Mouse (Mus musculus) cortical plate, adult 2 months (tissue): ENCODE data around the gene Sptbn1. TPM values are rescaled to one million over a fixed set of nuclear protein-coding genes. Genes with fewer than 3 reads are reported as not detected.

ENCODE experiments used
- H3K27ac ChIP-seq: fragments of 200-500 bp; 2 replicates; pipeline ENCODE4 v1.5.1; 2012; ENCODE audit warnings: low read length, control low read depth, inconsistent platforms; ENCODE audit not compliant: insufficient read depth
- H3K4me1 ChIP-seq: fragments of 200-500 bp; 2 replicates; pipeline ENCODE4 v1.6.1; 2011; ENCODE audit warnings: low read length; ENCODE audit not compliant: control insufficient read depth, insufficient read depth
- H3K4me3 ChIP-seq: fragments of 200-500 bp; 2 replicates; pipeline ENCODE4 v1.5.1; 2011; ENCODE audit warnings: mild to moderate bottlenecking, low read length, control low read depth; ENCODE audit not compliant: insufficient read depth
- CTCF ChIP-seq: fragments of 200-500 bp; IDR thresholded peaks from 2 replicates; pipeline ENCODE4 v1.5.1; 2011; ENCODE audit warnings: mild to moderate bottlenecking, control low read depth, low read length; ENCODE audit not compliant: insufficient read depth; ENCODE audit errors: extremely low read depth
- POLR2A ChIP-seq: fragments of 200-500 bp; IDR thresholded peaks from 2 replicates; pipeline ENCODE4 v1.6.1; 2011; ENCODE audit warnings: mild to moderate bottlenecking, low read length, control low read depth; ENCODE audit not compliant: insufficient read depth; ENCODE audit errors: extremely low read depth
- polyA plus RNA-seq: library from polyadenylated mRNA; depleted of rRNA; stranded (reverse); fragments of >200 nt; gene quantifications from 2 replicates; pipeline ENCODE4 v1.2.3, GENCODE M21; 2012; rRNA removed

Sptbn1 gene
- polyA plus RNA-seq = 313 and 317 TPM in 2 replicates

DNA sequence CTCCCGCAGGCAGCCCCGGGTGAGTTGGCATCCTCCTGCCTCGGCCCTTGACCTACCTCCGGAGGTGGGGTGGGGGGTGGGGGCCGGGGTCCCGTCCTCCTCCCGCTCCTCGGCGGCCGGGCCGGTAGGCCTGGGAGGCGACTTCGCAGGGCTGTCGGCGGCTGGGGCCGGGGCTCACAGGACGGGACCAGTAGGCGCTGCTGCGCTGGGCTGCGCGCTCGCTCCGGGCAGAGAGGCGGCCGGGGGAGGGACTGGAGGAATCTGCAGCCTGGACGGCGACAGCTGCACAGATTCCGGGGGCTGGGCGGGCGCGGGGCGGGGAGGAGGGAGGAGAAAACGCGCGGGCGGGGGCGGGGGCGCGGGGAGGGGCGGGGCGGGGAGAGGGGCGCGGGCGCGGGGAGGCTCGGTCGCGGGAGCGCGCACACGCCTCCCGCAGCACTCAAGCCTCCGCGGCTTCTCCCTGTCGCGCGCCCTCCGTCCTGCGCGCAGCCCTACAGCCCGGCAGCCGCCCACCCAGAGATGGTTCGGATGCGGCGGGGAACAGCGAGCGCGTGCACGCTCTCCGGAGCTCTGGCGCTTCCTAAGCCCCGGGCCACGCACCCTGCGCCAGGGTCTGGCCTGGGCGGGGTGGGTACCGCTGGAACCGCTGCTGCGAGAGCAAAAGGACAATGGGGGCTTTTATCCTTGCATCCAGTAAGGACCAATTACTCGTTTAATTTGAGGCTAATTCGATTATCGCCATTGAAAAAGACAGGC lies at the start of gene Sptbn1:
Gene Sptbn1 (minus strand): TSS at position 284 of the 756 bp plus-strand sequence.
- no peaks in the 10 kb centered on the region; the same call in 1 of the 2 replicates for H3K4me1 ChIP-seq
- no peak for TF ChIP-seq CTCF
- peak; percentile 58; the same call in 1 of the 2 replicates for TF ChIP-seq POLR2A
- peak within 1 kb of the TSS; percentile 98 for H3K4me3 ChIP-seq
- H3K27ac ChIP-seq = peak within 1 kb of the TSS; percentile 99

DNA sequence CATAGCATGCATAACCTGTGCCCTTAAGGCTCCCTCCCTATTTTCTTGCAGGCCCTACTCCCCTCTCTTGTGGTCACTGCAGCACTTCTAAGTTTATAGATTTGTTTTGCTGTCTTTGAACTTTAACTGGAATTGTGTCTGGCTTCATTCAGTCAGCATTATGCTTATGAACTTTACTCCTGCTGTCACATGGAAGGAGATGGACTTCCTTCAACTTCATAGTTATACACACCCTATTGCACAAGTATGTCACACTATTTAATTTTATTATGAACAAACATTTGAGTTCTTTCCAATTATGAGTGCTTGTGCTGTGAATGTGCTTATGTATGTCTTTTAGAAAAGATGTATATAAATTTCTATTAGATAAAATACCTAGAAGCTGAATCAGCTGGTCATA lies 26.3 kb upstream of the Sptbn1 start:
- Histone ChIP-seq H3K27ac (no peak overlapping the region), H3K4me1 (peaks cover 5% of the 10 kb centered on the region), H3K4me3 (no peak overlapping the region)
- TF ChIP-seq POLR2A (no peak), CTCF (no peak)

DNA sequence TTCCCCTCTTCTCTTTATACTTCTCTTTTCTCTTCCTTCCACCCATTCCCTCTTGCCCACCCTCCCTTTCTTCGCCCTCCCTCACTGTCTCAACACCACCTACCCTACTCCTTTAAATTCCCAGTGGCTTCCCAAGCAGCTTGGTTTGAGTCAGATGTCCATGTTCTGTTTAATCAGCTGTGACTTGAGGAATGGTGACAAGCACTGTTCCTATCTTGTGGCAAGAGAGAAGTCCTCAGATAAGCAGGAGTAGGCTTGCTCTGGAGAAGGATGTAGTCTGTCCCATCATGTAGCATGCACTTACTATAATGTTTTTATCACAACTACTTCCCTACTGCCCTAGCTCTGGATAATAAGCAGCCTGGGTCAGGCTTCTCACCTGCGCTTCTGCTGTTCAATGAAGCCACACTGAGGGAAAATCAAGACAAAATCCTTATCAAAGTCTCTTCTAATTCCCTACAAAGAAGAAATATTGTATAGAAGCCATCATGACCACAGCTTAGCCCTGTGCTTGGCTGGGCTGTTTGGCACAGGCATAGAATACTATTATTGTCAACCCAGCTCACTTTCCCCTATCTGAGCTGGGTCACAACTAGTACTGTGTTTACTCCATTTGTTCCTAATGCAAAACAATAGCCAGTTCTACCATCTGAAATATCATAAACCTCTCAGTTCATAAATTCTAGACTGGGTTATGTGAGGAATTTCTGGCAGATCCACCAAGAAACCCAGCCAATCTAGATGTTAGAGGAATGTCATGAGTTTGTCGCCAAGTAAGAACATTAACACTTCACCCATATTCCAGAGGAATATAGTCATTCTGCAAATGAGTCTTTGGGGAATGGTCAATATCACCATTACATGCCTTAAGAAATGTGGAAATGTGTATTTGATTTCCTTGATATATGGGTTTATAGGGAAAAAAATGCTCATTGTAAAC lies 24.5 kb upstream of the Sptbn1 start:
- H3K4me1 ChIP-seq = peaks cover 5% of the 10 kb centered on the region
- no peak overlapping the region for H3K4me3 ChIP-seq
- no peak for TF ChIP-seq POLR2A
- no peak for TF ChIP-seq CTCF
- no peak overlapping the region for H3K27ac ChIP-seq

DNA sequence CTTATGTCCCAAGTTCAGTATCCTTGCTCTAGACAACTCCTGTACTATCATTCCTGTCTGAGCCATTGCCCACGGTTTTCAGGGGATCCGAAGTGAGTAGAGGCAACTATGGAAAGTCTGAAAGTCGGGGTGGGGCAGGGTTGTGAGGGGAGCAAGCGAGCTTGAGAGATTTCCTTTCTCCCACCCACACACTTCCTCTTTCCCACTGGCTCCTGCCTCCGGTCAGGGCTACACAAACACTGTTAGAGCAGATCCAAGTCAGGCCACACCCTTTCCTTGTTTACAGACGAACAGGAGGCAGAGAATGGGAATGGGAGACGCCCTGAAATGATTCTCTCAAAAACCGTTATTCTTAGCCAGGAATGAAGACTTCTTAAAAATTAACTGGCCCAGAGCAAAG lies 23.2 kb upstream of the Sptbn1 start:
- TF ChIP-seq CTCF = no peak
- no peak for TF ChIP-seq POLR2A
- Histone ChIP-seq H3K4me3 (no peak overlapping the region), H3K4me1 (peaks cover 5% of the 10 kb centered on the region), H3K27ac (peak overlapping the region; percentile 68; the same call in 1 of the 2 replicates)

DNA sequence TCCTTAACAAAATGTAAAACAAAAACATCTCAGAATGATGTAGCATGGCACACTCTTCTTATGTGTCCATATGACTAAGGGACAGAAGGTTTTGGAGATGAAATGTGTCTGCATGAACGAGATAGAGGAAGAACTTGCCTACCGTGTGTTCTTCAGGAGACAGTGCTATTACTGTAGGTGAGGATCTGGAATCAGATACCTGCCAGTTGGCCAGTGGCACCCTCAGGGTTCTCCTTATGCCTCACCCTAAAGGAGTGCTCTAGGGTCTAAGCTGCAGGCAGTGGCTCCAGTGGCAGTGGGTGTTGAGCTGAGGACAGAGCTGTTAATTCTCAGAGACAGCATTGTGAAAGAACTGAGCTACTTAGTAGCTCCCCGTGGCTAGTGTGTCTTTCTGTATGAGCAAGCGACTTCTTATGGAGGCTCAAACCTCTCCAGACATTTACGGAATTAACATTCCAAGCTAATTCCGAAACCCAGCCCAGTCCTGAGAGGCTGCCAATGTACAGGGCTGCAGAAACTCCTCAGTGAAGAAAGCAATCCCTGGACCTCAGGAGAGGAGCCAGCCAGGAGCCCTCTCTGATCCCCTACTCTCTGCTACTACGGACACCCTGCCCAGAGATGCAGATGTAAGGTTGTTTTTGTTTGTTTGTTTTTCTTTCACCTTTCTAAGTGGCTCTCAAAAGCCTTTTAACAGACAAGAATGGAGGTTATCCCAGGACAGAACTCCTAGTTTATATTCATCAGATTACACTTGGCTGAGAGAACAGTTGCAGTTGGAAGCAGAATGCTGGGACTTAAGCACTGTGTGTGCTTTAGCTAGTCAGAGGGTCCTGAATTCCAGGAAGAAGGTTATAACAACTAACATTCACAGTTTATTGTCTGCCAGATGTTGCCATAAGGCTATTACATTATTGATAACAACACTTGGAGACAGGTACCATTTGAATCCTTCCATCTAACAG lies 21.8 kb upstream of the Sptbn1 start:
- TF ChIP-seq POLR2A = no peak
- TF ChIP-seq CTCF = no peak
- Histone ChIP-seq H3K27ac (no peak overlapping the region; the same call in none of the 2 replicates), H3K4me1 (peaks cover 5% of the 10 kb centered on the region)

DNA sequence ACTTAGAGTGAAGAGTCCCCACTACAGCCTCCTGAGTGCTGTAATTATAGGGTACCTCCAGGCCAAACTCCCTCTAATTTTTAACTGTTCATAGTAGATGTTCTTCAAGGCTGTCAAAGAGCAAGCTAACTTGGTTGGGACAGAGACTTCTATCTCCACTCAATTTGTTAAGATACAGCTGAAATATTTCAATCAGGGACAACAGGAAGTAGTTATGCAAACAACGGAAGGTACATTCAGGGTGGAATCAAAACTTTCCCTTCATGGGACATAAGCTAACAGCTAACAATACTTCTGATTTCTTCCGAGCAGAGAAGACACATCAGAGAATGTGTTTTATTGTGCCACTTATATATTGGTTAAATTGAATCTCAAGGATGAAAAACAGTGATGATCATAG lies 20.1 kb upstream of the Sptbn1 start:
- H3K4me3 ChIP-seq = no peak overlapping the region
- peaks cover 5% of the 10 kb centered on the region for H3K4me1 ChIP-seq
- no peak overlapping the region for H3K27ac ChIP-seq
- TF ChIP-seq POLR2A = no peak
- no peak for TF ChIP-seq CTCF

More for the DNA sequence above, 21.8 kb upstream of the Sptbn1 start:
- H3K4me3 ChIP-seq = no peak overlapping the region

DNA sequence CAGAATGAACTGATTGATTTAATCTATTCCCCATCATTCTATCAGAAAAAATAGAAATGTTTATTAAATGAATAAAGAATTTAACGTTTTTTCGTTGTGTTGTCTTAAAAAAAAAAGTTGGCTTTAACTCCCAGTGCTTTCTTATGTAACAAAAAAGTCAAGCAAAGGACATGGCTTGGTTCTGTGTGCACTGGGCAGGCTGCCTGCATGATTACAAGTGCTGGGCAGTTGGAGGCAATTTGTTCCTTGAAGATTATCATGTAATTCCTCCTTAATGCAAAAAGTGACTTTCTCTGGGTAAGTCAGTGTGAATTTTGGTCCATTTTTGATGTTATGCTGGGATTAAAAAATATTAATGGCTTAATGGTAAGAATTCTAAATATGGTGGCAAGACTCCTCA lies 15.7 kb upstream of the Sptbn1 start:
- H3K27ac ChIP-seq = no peak overlapping the region

DNA sequence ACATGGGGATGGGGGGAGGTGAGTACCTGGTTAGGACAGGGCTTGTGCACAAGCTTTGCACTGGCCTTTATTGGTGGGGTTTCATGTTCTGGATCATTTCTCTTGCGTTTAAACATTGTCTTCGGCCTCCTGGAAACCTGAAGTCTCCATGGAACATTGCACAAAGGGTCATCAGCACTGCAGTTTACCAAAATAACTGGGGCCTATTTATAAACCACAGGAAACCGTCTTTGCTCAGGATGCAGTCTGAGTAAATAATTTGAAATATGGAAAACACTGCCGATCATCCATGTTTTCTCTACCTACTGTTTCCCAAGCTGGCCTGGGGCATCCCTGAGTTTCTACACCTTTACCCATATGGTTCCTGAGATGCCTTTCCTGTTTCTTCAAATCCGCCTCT lies 13.1 kb upstream of the Sptbn1 start:
- no peak for TF ChIP-seq CTCF
- no peak for TF ChIP-seq POLR2A
- Histone ChIP-seq H3K4me3 (no peak overlapping the region), H3K4me1 (no peaks in the 10 kb centered on the region), H3K27ac (no peak overlapping the region; the same call in 1 of the 2 replicates)

More for the DNA sequence above, 15.7 kb upstream of the Sptbn1 start:
- Histone ChIP-seq H3K4me1 (no peaks in the 10 kb centered on the region), H3K4me3 (no peak overlapping the region)
- no peak for TF ChIP-seq POLR2A
- no peak for TF ChIP-seq CTCF
